Mouse (Mus musculus) E14TG2a.4 (cell line): ENCODE measurements around the gene Ccdc73.
A peak's percentile ranks its signal among the peaks of the same experiment; 100 is the strongest.
"Not testable (repeated sequence)": the region's sequence is repeated elsewhere in the genome, so short reads cannot be mapped to it uniquely, and the experiment has no call there.

ENCODE experiments used
- H3K27me3 ChIP-seq: 2 replicates; pipeline ENCODE4 v1.6.1; 2014; ENCODE audit warnings: low read length, control low read depth; ENCODE audit not compliant: insufficient read depth
- H3K36me3 ChIP-seq: 2 replicates; pipeline ENCODE4 v1.6.1; 2014; ENCODE audit warnings: low read length, control low read depth; ENCODE audit not compliant: insufficient read depth
- H3K4me1 ChIP-seq: replicated peaks from 2 replicates; pipeline ENCODE4 v1.6.1; 2014; ENCODE audit warnings: low read depth, low read length, control low read depth
- H3K4me3 ChIP-seq: replicated peaks from 2 replicates; pipeline ENCODE4 v1.5.1; 2014; ENCODE audit warnings: mild to moderate bottlenecking, low read length
- H3K9me3 ChIP-seq: 2 replicates; pipeline ENCODE4 v1.6.1; 2014; ENCODE audit warnings: low read length, control low read depth
- CTCF ChIP-seq: conservative IDR thresholded peaks from 2 replicates; pipeline ENCODE4 v1.5.1; 2014; ENCODE audit warnings: low read length
- NANOG ChIP-seq: IDR thresholded peaks from 2 replicates; pipeline ENCODE4 v1.6.1; 2014; ENCODE audit warnings: borderline replicate concordance, low read length, mixed read lengths
- POU5F1 ChIP-seq: IDR thresholded peaks from 2 replicates; pipeline ENCODE4 v1.6.1; 2014; ENCODE audit warnings: low read length, borderline replicate concordance

Gene Ccdc73

GRCm38 (mm10) chr2:105016192-105016966, 148.8 kb downstream of the Ccdc73 start:
- TF ChIP-seq POU5F1 (no peak), CTCF (no peak), NANOG (no peak)
- H3K27me3 ChIP-seq, result no peaks in the 10 kb centered on the region
- peak overlapping the region; percentile 97 for H3K4me3 ChIP-seq
- peaks cover 24% of the 10 kb centered on the region for H3K4me1 ChIP-seq
- no peaks in the 10 kb centered on the region for H3K9me3 ChIP-seq
- H3K36me3 ChIP-seq, result peaks cover 33% of the 10 kb centered on the region

- peak within 1 kb of the TSS; percentile 97 for H3K4me3 ChIP-seq
- no peaks in the 10 kb centered on the region for H3K9me3 ChIP-seq
- no peaks in the 10 kb centered on the region for H3K27me3 ChIP-seq
- peaks cover 24% of the 10 kb centered on the region for H3K4me1 ChIP-seq
- TF ChIP-seq POU5F1 (no peak), NANOG (no peak), CTCF (no peak)
- H3K36me3 ChIP-seq, result peaks cover 28% of the 10 kb centered on the region
These were observed 149.3 kb downstream of the Ccdc73 start, which contains the start of gene Eif3m for GRCm38 (mm10) chr2:105016967-105017287. Gene Eif3m, minus strand, starts transcription at chr2:105017080.

GRCm38 (mm10) chr2:105017802-105018201, 150.2 kb downstream of the Ccdc73 start:
- Histone ChIP-seq H3K4me1 (peaks cover 24% of the 10 kb centered on the region), H3K9me3 (no peaks in the 10 kb centered on the region), H3K27me3 (no peaks in the 10 kb centered on the region), H3K4me3 (0 out of 2 replicates have a peak overlapping the region, but pooled peaks have one; percentile 97), H3K36me3 (peaks cover 19% of the 10 kb centered on the region)
- no peak for TF ChIP-seq POU5F1
- no peak for TF ChIP-seq NANOG
- no peak for TF ChIP-seq CTCF

- peaks cover 24% of the 10 kb centered on the region for H3K4me1 ChIP-seq
- H3K27me3 ChIP-seq, result no peaks in the 10 kb centered on the region
- no peak overlapping the region for H3K4me3 ChIP-seq
- H3K9me3 ChIP-seq, result no peaks in the 10 kb centered on the region
- TF ChIP-seq NANOG (no peak), CTCF (no peak), POU5F1 (no peak)
- peaks cover 6% of the 10 kb centered on the region; the same call in 1 of the 2 replicates for H3K36me3 ChIP-seq
These were observed 151.9 kb downstream of the Ccdc73 start for GRCm38 (mm10) chr2:105019457-105019856.

- H3K4me3 ChIP-seq, result no peak overlapping the region
- TF ChIP-seq POU5F1 (no peak), CTCF (no peak), NANOG (no peak)
- peaks cover 12% of the 10 kb centered on the region for H3K4me1 ChIP-seq
- H3K9me3 ChIP-seq, result no peaks in the 10 kb centered on the region
- H3K36me3 ChIP-seq, result no peaks in the 10 kb centered on the region
- peaks cover 3% of the 10 kb centered on the region for H3K27me3 ChIP-seq
These were observed 153.7 kb downstream of the Ccdc73 start for GRCm38 (mm10) chr2:105021256-105021655.

GRCm38 (mm10) chr2:105021836-105022235, 154.2 kb downstream of the Ccdc73 start:
- Histone ChIP-seq H3K4me1 (peaks cover 18% of the 10 kb centered on the region), H3K27me3 (peaks cover 9% of the 10 kb centered on the region), H3K4me3 (no peak overlapping the region), H3K36me3 (no peaks in the 10 kb centered on the region), H3K9me3 (no peaks in the 10 kb centered on the region)
- TF ChIP-seq NANOG (no peak), POU5F1 (no peak), CTCF (no peak)

- Histone ChIP-seq H3K27me3 (peaks cover 19% of the 10 kb centered on the region), H3K9me3 (no peaks in the 10 kb centered on the region), H3K36me3 (no peaks in the 10 kb centered on the region), H3K4me3 (no peak overlapping the region), H3K4me1 (peaks cover 10% of the 10 kb centered on the region)
- TF ChIP-seq CTCF (no peak), NANOG (no peak), POU5F1 (no peak)
These were observed 155.5 kb downstream of the Ccdc73 start for GRCm38 (mm10) chr2:105023031-105023615.

GRCm38 (mm10) chr2:105023815-105024214, 156.2 kb downstream of the Ccdc73 start:
- TF ChIP-seq NANOG (no peak), CTCF (no peak), POU5F1 (no peak)
- peaks cover 8% of the 10 kb centered on the region; the same call in 1 of the 2 replicates for H3K4me1 ChIP-seq
- H3K4me3 ChIP-seq, result no peak overlapping the region
- H3K27me3 ChIP-seq, result peaks cover 20% of the 10 kb centered on the region
- no peaks in the 10 kb centered on the region for H3K9me3 ChIP-seq
- no peaks in the 10 kb centered on the region for H3K36me3 ChIP-seq

GRCm38 (mm10) chr2:105025610-105026009, 158.0 kb downstream of the Ccdc73 start:
- peaks cover 20% of the 10 kb centered on the region for H3K27me3 ChIP-seq
- not testable (repeated sequence) for H3K4me1 ChIP-seq, H3K36me3 ChIP-seq, H3K9me3 ChIP-seq, H3K4me3 ChIP-seq
